Mouse (Mus musculus): ENCODE results near the gene Slc6a17. TPM values are rescaled to one million over a fixed set of nuclear protein-coding genes. Genes with fewer than 3 reads are reported as not detected.

Gene Slc6a17
- polyA plus RNA-seq, 1 experiment from 2014 or later = 3.5 TPM

DNA sequence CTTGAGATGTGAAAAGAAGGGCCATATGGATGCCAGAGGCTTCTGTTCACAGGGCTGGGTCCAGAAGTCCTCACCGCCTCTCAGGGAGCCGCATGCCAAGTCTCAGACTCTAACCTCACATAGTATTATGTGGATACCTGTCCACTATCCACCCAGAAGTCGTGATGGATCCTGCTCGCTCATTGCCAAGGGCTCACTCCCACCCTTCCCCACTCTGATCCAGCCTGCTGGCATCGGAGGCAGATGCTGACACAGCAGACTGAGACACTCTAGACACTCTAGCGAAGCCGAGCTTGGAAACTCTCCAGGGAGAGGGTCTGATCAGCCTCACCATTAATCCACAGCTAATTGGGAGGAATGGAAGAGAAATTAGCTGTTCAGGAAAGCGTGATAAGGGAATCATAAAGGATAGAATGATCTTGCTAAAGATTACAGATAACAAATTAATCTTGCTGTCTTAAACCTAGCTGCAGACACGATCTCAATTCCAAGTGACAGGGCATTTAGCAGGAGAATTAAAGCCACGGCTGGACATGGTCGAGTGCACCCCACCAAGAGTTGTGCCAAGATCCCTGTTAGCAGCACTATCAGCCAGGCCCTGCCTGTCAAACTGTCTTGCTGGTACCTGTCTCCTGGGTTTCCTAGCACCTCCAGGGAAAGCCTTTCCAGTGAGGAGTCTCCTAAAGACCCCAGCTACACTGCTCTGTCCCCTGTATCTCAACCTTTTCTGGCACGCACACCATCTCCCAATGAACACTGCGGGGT is 21.6 kb downstream of the Slc6a17 start:
- H3K27ac ChIP-seq (ENCODE audit: low read depth, low read length) = no peak overlapping the region
- ATAC-seq (ENCODE audit: low FRiP score) = peak; percentile 38; the same call in 1 of the 2 replicates
- no peak overlapping the region for H3K4me2 ChIP-seq (replicated peaks; ENCODE audit: low read depth, low read length)
- WGBS = 74% methylated on average over 13 of the region's 13 CpGs
- H3K27me3 ChIP-seq (ENCODE audit: control insufficient read depth, insufficient read depth, low read length) = no peaks in the 10 kb centered on the region
- H3K9ac ChIP-seq (ENCODE audit: low read depth, low read length) = no peak overlapping the region
- H3K4me1 ChIP-seq (replicated peaks; ENCODE audit: control insufficient read depth, insufficient read depth, low read length) = no peaks in the 10 kb centered on the region
- H3K9me3 ChIP-seq (ENCODE audit: control insufficient read depth, low read length) = no peaks in the 10 kb centered on the region
- DNase-seq (ENCODE audit: low spot score) = no peak
- no peaks in the 10 kb centered on the region for H3K36me3 ChIP-seq (ENCODE audit: control insufficient read depth, insufficient read depth, low read length)
- H3K4me3 ChIP-seq (ENCODE audit: low read depth, low read length) = no peak overlapping the region

DNA sequence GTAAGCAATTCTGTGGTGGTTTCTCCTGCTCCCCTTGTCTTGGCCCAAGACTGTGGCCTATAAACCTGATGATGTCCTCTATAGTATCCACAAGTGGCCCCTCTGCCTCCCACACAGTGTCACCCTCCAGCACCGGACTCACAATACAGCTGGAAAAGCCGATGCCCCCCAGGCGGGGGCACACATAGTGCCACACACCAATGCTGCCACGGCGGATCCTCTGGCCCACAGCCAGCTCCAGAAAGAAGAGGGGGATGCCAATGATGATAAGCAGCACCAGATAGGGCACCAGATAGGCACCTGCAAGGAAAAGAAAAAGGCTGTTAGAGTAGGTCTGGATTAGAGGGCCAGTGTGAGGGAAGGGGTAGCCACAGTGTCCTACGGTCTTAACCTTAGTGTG is 22.3 kb downstream of the Slc6a17 start:
- Histone ChIP-seq H3K27me3 (ENCODE audit: control insufficient read depth, insufficient read depth, low read length) (no peaks in the 10 kb centered on the region), H3K9me3 (ENCODE audit: control insufficient read depth, low read length) (no peaks in the 10 kb centered on the region), H3K36me3 (ENCODE audit: control insufficient read depth, insufficient read depth, low read length) (no peaks in the 10 kb centered on the region), H3K4me2 (replicated peaks; ENCODE audit: low read depth, low read length) (no peak overlapping the region), H3K9ac (ENCODE audit: low read depth, low read length) (no peak overlapping the region), H3K4me3 (ENCODE audit: low read depth, low read length) (no peak overlapping the region), H3K4me1 (replicated peaks; ENCODE audit: control insufficient read depth, insufficient read depth, low read length) (no peaks in the 10 kb centered on the region), H3K27ac (ENCODE audit: low read depth, low read length) (no peak overlapping the region)
- 96% methylated on average over 6 of the region's 6 CpGs for WGBS
- ATAC-seq (ENCODE audit: low FRiP score) (no peak), DNase-seq (ENCODE audit: low spot score) (no peak)

DNA sequence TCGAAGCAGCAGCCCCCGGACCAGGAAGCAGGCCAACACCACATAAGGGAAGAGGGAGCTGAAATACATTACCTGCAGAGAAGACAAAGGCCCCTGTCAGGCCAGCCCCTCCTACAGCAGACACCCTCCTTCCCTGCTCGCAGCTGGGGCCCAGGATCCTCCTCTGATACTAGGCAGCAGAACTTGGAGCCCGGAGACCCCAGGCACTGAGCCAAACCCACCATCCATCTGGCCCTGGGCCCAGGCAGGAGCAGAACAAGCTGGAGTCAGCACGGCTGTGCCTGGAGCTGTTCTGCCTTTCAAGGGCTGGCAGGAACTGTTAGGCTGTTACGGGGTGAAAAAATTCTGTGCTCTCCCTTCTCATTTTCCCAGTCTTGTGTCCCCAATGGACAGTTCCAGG is 26.4 kb downstream of the Slc6a17 start:
- H3K4me1 ChIP-seq (replicated peaks; ENCODE audit: control insufficient read depth, insufficient read depth, low read length) = no peaks in the 10 kb centered on the region
- H3K4me3 ChIP-seq (ENCODE audit: low read depth, low read length) = no peak overlapping the region
- H3K27ac ChIP-seq (ENCODE audit: low read depth, low read length) = no peak overlapping the region
- H3K27me3 ChIP-seq (ENCODE audit: control insufficient read depth, insufficient read depth, low read length) = no peaks in the 10 kb centered on the region
- no peaks in the 10 kb centered on the region for H3K9me3 ChIP-seq (ENCODE audit: control insufficient read depth, low read length)
- WGBS = 54% methylated on average over 6 of the region's 6 CpGs
- no peaks in the 10 kb centered on the region for H3K36me3 ChIP-seq (ENCODE audit: control insufficient read depth, insufficient read depth, low read length)
- no peak overlapping the region for H3K9ac ChIP-seq (ENCODE audit: low read depth, low read length)
- DNase-seq (ENCODE audit: low spot score) (no peak), ATAC-seq (ENCODE audit: low FRiP score) (no peak)
- no peak overlapping the region for H3K4me2 ChIP-seq (replicated peaks; ENCODE audit: low read depth, low read length)

DNA sequence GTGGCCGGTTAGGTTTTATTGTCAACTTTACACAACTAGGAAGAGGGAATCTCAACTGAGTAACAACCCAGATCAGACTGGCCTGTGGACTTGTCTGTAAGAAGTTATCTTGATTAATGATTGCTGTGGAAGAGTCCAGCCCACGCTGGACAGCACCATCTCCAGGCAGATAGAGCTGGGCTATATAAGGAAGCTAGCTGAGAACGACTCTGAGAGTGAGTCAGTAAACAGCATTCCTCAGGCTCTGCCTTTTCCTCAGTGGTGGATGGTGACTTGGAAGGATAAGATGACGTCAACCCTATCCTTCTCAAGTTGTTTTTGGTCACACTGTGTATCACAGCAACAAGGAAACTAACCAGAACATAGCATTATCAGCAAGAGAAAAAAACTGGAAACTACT is 29.2 kb downstream of the Slc6a17 start:
- 67% methylated on average over 4 of the region's 4 CpGs for WGBS

DNA sequence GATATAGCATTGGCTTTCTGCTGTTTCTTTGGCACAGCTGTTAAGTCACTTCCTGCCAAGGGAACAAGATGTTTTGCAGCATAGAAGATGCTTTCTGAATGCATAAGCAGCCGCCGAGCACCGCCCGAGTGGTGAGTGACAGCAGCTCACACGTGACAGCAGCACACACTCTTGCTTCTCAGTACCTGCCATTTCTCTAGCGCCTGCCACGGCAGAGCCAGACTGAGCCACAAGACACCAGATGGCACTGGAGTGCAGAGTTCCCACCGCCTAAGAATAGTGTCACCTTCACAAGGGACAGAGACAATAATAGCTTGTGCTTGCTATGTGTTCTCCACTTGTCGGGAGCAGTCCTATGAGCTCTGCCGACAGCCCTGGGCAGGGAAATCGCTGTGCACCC is 34.5 kb downstream of the Slc6a17 start:
- no peak overlapping the region for H3K4me3 ChIP-seq (ENCODE audit: low read depth, low read length)
- DNase-seq (ENCODE audit: low spot score) = no peak
- ATAC-seq (ENCODE audit: low FRiP score) = peak; percentile 66
- WGBS = 46% methylated on average over 11 of the region's 11 CpGs
- no peaks in the 10 kb centered on the region for H3K36me3 ChIP-seq (ENCODE audit: control insufficient read depth, insufficient read depth, low read length)
- H3K4me1 ChIP-seq (replicated peaks; ENCODE audit: control insufficient read depth, insufficient read depth, low read length) = no peaks in the 10 kb centered on the region
- no peak overlapping the region for H3K27ac ChIP-seq (ENCODE audit: low read depth, low read length)
- no peaks in the 10 kb centered on the region for H3K27me3 ChIP-seq (ENCODE audit: control insufficient read depth, insufficient read depth, low read length)
- H3K4me2 ChIP-seq (replicated peaks; ENCODE audit: low read depth, low read length) = no peak overlapping the region
- no peaks in the 10 kb centered on the region for H3K9me3 ChIP-seq (ENCODE audit: control insufficient read depth, low read length)
- H3K9ac ChIP-seq (ENCODE audit: low read depth, low read length) = no peak overlapping the region

More for the DNA sequence above, 29.2 kb downstream of the Slc6a17 start:
- ATAC-seq (ENCODE audit: low FRiP score) (no peak), DNase-seq (ENCODE audit: low spot score) (no peak)
- H3K9me3 ChIP-seq (ENCODE audit: control insufficient read depth, low read length) = no peaks in the 10 kb centered on the region
- no peak overlapping the region for H3K27ac ChIP-seq (ENCODE audit: low read depth, low read length)
- no peaks in the 10 kb centered on the region for H3K27me3 ChIP-seq (ENCODE audit: control insufficient read depth, insufficient read depth, low read length)
- no peak overlapping the region for H3K4me3 ChIP-seq (ENCODE audit: low read depth, low read length)
- H3K4me1 ChIP-seq (replicated peaks; ENCODE audit: control insufficient read depth, insufficient read depth, low read length) = no peaks in the 10 kb centered on the region
- no peaks in the 10 kb centered on the region for H3K36me3 ChIP-seq (ENCODE audit: control insufficient read depth, insufficient read depth, low read length)
- H3K9ac ChIP-seq (ENCODE audit: low read depth, low read length) = no peak overlapping the region
- H3K4me2 ChIP-seq (replicated peaks; ENCODE audit: low read depth, low read length) = no peak overlapping the region

DNA sequence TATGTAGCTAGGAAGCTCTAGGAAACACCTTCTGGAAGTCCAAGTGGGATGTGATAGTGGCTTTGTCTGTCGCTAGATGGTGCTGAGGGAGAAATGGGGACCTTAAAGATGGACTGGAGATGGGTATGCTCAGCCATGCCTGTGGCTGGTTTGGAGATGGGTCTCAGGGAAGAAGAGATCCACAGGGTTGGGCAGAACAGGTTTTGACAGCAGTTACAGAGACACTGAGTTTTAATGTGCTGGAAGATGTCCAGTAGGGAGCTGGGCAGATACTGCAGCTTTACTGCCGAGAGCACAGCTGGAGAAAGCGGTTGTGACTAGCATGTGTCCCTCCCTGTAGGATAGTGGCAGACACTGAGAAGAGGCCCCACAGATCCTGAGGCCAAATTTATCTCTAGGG is 37.2 kb downstream of the Slc6a17 start:
- H3K4me3 ChIP-seq (ENCODE audit: low read depth, low read length) = no peak overlapping the region
- H3K9me3 ChIP-seq (ENCODE audit: control insufficient read depth, low read length) = no peaks in the 10 kb centered on the region
- H3K9ac ChIP-seq (ENCODE audit: low read depth, low read length) = no peak overlapping the region
- no peak overlapping the region for H3K4me2 ChIP-seq (replicated peaks; ENCODE audit: low read depth, low read length)
- ATAC-seq (ENCODE audit: low FRiP score) (no peak), DNase-seq (ENCODE audit: low spot score) (peak; percentile 43)
- no peaks in the 10 kb centered on the region for H3K36me3 ChIP-seq (ENCODE audit: control insufficient read depth, insufficient read depth, low read length)
- no peaks in the 10 kb centered on the region for H3K27me3 ChIP-seq (ENCODE audit: control insufficient read depth, insufficient read depth, low read length)
- no peak overlapping the region for H3K27ac ChIP-seq (ENCODE audit: low read depth, low read length)
- 50% methylated on average over 3 of the region's 3 CpGs for WGBS
- no peaks in the 10 kb centered on the region for H3K4me1 ChIP-seq (replicated peaks; ENCODE audit: control insufficient read depth, insufficient read depth, low read length)

DNA sequence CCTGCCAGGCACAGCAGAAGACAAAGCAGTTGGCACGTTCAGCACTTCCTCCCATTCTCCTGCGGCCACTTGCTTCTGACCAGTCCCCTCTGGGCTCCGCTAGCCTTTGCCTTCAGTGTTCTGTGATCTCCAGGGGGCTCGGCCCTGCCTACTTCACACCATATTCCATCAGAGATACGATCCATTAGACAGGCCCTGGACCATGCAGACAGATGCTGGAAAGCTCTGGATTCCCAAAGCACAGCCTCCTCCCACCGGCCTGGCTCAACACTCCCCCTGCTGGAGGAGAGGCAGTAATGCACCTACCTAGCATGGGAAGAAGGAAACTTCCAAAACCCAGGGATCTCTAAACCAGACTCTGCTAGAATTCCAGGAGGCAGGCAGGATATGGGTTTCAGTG is 45.6 kb downstream of the Slc6a17 start:
- Histone ChIP-seq H3K9me3 (ENCODE audit: control insufficient read depth, low read length) (no peaks in the 10 kb centered on the region), H3K4me1 (replicated peaks; ENCODE audit: control insufficient read depth, insufficient read depth, low read length) (no peaks in the 10 kb centered on the region), H3K27me3 (ENCODE audit: control insufficient read depth, insufficient read depth, low read length) (no peaks in the 10 kb centered on the region), H3K4me2 (replicated peaks; ENCODE audit: low read depth, low read length) (no peak overlapping the region), H3K4me3 (ENCODE audit: low read depth, low read length) (no peak overlapping the region), H3K9ac (ENCODE audit: low read depth, low read length) (no peak overlapping the region), H3K27ac (ENCODE audit: low read depth, low read length) (no peak overlapping the region), H3K36me3 (ENCODE audit: control insufficient read depth, insufficient read depth, low read length) (no peaks in the 10 kb centered on the region)
- DNase-seq (ENCODE audit: low spot score) (peak; percentile 79), ATAC-seq (ENCODE audit: low FRiP score) (peak; percentile 80)
- 32% methylated on average over 6 of the region's 6 CpGs for WGBS

DNA sequence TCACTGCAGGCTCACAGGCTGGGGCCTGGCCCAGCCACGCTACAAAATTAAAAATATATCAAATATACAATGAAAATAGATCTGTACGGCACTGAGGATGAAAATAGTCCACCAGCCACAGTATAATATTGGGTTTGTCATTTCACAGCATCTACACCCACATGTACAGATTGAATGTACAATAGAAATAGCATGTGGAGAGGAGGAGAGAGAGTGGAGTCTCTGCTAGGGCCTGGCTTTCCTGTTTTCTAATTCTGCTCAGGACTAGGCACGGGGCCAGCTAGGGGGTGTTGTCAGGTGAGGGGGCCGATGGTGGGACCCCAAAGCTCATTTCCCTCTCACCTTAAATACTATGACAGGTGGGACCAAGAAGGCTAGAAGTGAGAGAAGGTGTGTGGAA is 48.8 kb downstream of the Slc6a17 start:
- no peaks in the 10 kb centered on the region for H3K4me1 ChIP-seq (replicated peaks; ENCODE audit: control insufficient read depth, insufficient read depth, low read length)
- WGBS = 82% methylated on average over 4 of the region's 4 CpGs
- ATAC-seq (ENCODE audit: low FRiP score) (no peak), DNase-seq (ENCODE audit: low spot score) (no peak)
- no peak overlapping the region for H3K4me3 ChIP-seq (ENCODE audit: low read depth, low read length)
- no peaks in the 10 kb centered on the region for H3K9me3 ChIP-seq (ENCODE audit: control insufficient read depth, low read length)
- H3K27me3 ChIP-seq (ENCODE audit: control insufficient read depth, insufficient read depth, low read length) = no peaks in the 10 kb centered on the region
- H3K27ac ChIP-seq (ENCODE audit: low read depth, low read length) = no peak overlapping the region
- no peak overlapping the region for H3K4me2 ChIP-seq (replicated peaks; ENCODE audit: low read depth, low read length)
- no peak overlapping the region for H3K9ac ChIP-seq (ENCODE audit: low read depth, low read length)
- no peaks in the 10 kb centered on the region for H3K36me3 ChIP-seq (ENCODE audit: control insufficient read depth, insufficient read depth, low read length)

DNA sequence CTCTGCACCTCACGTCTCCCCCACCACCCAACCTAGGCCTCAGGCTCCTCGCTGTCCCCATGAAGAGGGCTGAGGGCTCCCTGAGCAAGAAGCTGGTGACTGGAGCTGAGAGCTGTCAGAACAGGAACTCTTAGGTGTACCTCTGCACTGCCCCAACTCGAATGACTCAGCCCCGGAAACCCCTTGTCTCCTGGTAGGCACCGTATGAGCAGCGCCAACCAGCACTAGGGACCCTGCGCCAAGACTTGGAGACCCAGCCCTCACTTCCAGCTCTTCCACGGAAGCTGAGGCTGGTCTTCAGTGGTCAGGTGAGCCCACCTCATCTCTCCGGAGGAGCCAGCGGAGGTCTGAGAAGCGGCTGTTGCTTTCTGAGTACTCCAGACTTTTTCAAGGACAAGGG is 49.7 kb downstream of the Slc6a17 start:
- no peaks in the 10 kb centered on the region for H3K36me3 ChIP-seq (ENCODE audit: control insufficient read depth, insufficient read depth, low read length)
- WGBS = 93% methylated on average over 11 of the region's 11 CpGs
- DNase-seq (ENCODE audit: low spot score) = no peak
- no peaks in the 10 kb centered on the region for H3K9me3 ChIP-seq (ENCODE audit: control insufficient read depth, low read length)
- no peak overlapping the region for H3K9ac ChIP-seq (ENCODE audit: low read depth, low read length)
- H3K4me1 ChIP-seq (replicated peaks; ENCODE audit: control insufficient read depth, insufficient read depth, low read length) = no peaks in the 10 kb centered on the region
- no peaks in the 10 kb centered on the region for H3K27me3 ChIP-seq (ENCODE audit: control insufficient read depth, insufficient read depth, low read length)
- ATAC-seq (ENCODE audit: low FRiP score) = no peak
- H3K4me2 ChIP-seq (replicated peaks; ENCODE audit: low read depth, low read length) = no peak overlapping the region
- no peak overlapping the region for H3K4me3 ChIP-seq (ENCODE audit: low read depth, low read length)
- H3K27ac ChIP-seq (ENCODE audit: low read depth, low read length) = no peak overlapping the region
